Mouse (Mus musculus) ES-E14 (cell line): ENCODE measurements around the gene Fam20b.

Experiments
- CHD2 ChIP-seq: IDR thresholded peaks from 2 replicates; pipeline ENCODE4 v1.6.1; 2014; ENCODE audit warnings: mild to moderate bottlenecking, low read depth, low read length, inconsistent platforms
- HCFC1 ChIP-seq: IDR thresholded peaks from 2 replicates; pipeline ENCODE4 v1.6.1; 2012; ENCODE audit warnings: low read length, inconsistent platforms, borderline replicate concordance; ENCODE audit not compliant: insufficient read depth
- MAFK ChIP-seq: IDR thresholded peaks from 2 replicates; pipeline ENCODE4 v1.6.1; 2014; ENCODE audit warnings: mild to moderate bottlenecking, low read depth, low read length, inconsistent platforms; ENCODE audit not compliant: insufficient read depth
- ZC3H11A ChIP-seq: IDR thresholded peaks from 2 replicates; pipeline ENCODE4 v1.6.1; 2012; ENCODE audit warnings: low read depth, mild to moderate bottlenecking, inconsistent platforms, low read length, borderline replicate concordance
- ZNF384 ChIP-seq: IDR thresholded peaks from 2 replicates; pipeline ENCODE4 v1.6.1; 2012; ENCODE audit warnings: low read depth, low read length, inconsistent platforms

GRCm38 (mm10) chr1:156674195-156675000 is 44.5 kb downstream of the Fam20b start, which contains the start of gene Tor3a:
- TF ChIP-seq ZNF384 (no peak), HCFC1 (no peak), MAFK (no peak), ZC3H11A (no peak), CHD2 (no peak)
